Mouse (Mus musculus): ENCODE results near the gene H2-K1.
"Not testable (repeated sequence)": the region's sequence is repeated elsewhere in the genome, so short reads cannot be mapped to it uniquely, and the experiment has no call there.

The H2-K1 gene

DNA sequence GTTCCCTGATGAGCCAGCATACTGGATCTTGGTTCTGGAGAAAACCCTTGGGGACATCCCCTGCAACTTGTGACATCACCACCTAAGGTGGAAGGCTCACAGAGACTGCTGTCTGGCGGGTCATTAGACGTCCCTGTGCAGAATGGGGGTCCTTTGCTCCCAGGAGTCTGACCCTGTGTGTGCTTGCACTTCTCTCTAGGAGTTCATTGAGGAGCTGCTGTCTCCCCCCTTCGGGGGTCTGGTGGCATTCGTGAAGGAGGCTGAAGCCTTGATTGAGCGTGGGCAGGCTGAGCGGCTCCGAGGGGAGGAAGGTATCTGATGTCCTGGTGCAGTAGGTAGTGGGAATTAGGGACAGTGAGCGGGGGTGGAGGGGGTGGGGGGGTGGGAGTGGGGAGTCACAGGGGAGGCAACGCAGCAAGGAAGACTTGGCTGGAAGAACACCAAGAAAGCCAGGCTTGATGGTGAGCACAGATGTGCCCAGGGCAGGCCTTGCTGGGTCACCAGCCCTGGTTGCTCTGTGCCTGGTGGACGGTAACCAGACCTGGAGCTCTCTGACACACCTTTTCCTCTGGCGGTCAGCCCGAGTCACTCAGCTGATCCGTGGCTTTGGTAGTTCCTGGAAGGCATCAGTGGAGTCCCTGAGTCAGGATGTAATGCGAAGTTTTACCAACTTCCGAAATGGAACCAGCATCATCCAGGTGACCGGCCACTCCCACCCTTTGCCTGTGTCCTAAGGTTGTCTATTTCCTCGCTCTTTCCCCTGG lies 34.9 kb downstream of the H2-K1 start:
- in situ Hi-C loops (cut with MboI; ENCODE audit: low pct_unique_long_range_greater_than_20kb in 1 of 2, low sequenced_read_pairs in 2 of 2, unreplicated experiment in 1 of 2) = loop anchor here in 1 of 2 experiments (5.0 kb wide), 1 partner anchor 37 kb away; the partner anchor contains the start of gene H2-K1

DNA sequence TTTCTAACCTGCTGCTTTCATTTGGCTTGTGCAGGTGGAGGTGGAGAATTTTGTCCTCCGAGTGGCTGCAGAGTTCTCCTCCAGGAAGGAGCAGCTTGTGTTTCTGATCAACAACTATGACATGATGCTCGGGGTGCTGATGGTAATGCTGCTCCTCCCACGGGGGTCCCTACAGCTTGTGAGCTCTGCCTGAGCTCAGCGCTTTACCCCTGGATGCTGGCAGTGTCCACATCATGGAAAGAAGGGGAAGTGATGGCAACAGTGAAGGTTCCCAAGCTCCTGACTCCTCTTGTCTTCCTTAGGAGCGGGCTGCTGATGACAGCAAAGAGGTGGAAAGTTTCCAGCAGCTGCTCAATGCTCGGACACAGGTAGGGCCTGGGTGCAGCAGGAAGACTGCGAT lies 37.3 kb downstream of the H2-K1 start:
- in situ Hi-C loops (cut with MboI; ENCODE audit: low pct_unique_long_range_greater_than_20kb in 1 of 2, low sequenced_read_pairs in 2 of 2, unreplicated experiment in 1 of 2) = no loop called here

DNA sequence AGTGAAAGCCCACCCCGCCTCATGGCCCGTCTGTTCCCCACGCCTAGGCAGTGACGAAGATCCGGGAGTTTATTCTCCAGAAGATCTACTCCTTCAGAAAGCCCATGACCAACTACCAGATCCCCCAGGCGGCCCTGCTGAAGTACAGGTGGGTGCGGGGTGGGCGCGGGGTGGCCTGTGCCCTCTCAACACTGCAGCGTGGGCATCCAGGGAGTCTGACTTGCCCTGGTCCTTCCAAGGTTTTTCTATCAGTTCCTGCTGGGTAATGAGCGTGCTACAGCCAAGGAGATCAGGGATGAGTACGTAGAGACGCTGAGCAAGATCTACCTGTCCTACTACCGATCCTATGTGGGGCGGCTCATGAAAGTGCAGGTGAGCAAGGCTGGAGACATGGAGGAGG lies 40.2 kb downstream of the H2-K1 start:
- in situ Hi-C loops (cut with MboI; ENCODE audit: low pct_unique_long_range_greater_than_20kb in 1 of 2, low sequenced_read_pairs in 2 of 2, unreplicated experiment in 1 of 2) = no loop called here

DNA sequence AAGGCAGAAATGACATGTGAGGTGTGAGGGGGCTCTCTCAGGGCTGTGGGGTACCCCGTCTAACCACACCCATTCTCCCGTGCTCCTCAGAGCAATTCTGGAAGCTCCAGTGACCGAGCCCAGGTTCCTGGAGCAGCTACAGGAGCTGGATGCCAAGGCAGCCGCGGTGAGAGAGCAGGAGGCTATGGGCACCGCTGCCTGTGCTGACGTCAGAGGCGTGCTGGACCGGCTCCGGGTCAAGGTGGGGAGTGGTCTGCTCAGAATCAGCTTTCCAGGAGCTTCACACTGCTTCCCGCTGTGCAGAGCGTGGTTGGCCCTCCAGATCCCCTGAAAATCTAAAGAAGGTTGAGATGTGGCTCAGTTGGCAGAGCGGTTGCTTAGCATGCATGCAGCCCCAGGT lies 41.0 kb downstream of the H2-K1 start:
- in situ Hi-C loops (cut with MboI; ENCODE audit: low pct_unique_long_range_greater_than_20kb in 1 of 2, low sequenced_read_pairs in 2 of 2, unreplicated experiment in 1 of 2) = no loop called here

DNA sequence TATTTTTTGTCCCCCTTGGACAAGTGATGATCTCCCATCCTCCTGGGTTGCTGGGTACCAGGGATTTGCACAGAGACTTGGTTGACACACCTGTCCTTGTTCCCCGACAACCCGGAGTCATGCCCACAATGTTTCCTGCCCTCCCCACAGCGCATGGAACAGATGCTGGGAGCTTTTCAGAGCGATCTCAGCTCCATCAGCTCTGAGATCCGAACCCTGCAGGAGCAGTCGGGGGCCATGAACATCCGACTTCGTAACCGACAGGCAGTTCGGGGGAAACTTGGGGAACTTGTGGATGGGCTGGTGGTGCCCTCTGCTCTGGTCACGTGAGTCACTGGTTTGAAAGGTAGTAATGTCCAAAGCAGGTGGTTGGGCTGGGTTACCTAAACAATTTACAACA lies 41.7 kb downstream of the H2-K1 start:
- in situ Hi-C loops (cut with MboI; ENCODE audit: low pct_unique_long_range_greater_than_20kb in 1 of 2, low sequenced_read_pairs in 2 of 2, unreplicated experiment in 1 of 2) = no loop called here

DNA sequence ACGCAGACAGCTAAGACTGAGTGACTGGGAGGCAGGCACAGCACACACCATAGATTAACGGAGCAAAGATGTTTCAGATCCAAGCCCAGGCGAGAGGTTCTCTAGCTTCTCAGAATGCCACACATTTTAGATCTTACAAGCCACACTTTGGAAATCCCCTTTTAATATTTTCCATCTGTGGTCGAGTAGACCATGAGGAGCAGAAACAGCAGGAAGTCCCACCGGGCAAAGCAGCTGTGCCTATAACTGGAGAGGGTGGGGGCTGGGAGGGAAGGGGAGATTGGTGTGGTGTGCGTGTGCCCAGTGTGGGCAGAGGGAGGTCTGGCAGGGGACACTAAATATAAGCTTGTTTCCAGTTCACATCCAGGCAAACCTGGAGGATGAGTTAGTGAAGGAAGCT lies 42.7 kb downstream of the H2-K1 start:
- in situ Hi-C loops (cut with MboI; ENCODE audit: low pct_unique_long_range_greater_than_20kb in 1 of 2, low sequenced_read_pairs in 2 of 2, unreplicated experiment in 1 of 2) = no loop called here

DNA sequence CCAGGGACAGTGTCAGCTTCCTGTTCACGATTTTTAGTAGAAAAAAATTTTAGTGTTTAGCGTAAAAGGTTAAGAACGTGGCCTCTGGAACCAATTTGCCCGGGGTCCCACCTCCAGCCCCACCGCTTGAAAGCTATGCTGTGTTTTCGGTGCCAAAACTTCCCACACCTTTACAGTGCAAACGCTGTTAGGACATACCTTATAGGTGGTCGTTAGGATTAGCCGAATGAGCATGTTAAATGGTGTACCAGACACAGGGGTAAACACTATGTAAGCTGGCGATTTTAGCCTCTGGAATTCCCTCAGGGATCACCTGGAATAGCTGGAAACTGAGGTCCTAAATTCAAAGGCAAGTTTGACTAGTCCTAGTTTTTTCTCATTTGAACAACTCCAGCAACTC lies 43.8 kb downstream of the H2-K1 start:
- in situ Hi-C loops (cut with MboI; ENCODE audit: low pct_unique_long_range_greater_than_20kb in 1 of 2, low sequenced_read_pairs in 2 of 2, unreplicated experiment in 1 of 2) = no loop called here

DNA sequence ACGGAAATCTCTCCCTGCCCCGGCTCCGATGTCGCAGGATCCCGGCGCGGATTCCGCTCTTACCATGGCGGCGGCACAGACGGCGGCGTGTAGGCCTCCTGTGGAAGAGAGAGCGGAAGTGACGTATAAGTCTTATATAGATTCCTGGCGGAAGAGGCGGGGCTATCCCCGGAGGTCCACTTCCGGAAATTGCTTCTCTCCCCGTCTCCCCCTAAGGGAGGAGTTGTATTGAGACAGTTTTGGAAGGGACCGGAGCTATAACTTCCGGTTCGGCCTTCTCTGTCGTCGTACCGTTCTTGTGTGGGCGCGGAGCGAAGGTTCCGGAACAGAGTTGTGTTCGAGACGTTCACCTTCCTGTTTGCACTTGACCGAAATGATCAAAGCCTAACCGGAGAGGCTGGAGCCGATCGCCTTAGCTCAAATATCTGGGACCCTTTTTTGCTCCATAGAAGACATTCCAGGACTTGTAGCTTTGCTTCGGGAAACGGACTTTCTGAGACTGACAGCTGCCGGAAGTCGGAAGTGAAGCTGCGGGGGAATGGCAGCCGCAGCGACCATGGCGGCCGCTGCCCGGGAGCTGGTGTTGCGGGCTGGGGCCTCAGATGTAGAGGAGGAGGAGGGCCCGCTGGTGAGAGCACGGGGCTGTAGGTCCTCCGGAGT lies 44.5 kb downstream of the H2-K1 start, which contains the start of the genes Vps52 and Rps18:
Gene Vps52, plus strand, starts transcription at position 258 of the 660 bp plus-strand sequence.
Gene Rps18, minus strand, starts transcription at position 447 of the 660 bp plus-strand sequence.
- in situ Hi-C loops (cut with MboI; ENCODE audit: low pct_unique_long_range_greater_than_20kb in 1 of 2, low sequenced_read_pairs in 2 of 2, unreplicated experiment in 1 of 2) = no loop called here

DNA sequence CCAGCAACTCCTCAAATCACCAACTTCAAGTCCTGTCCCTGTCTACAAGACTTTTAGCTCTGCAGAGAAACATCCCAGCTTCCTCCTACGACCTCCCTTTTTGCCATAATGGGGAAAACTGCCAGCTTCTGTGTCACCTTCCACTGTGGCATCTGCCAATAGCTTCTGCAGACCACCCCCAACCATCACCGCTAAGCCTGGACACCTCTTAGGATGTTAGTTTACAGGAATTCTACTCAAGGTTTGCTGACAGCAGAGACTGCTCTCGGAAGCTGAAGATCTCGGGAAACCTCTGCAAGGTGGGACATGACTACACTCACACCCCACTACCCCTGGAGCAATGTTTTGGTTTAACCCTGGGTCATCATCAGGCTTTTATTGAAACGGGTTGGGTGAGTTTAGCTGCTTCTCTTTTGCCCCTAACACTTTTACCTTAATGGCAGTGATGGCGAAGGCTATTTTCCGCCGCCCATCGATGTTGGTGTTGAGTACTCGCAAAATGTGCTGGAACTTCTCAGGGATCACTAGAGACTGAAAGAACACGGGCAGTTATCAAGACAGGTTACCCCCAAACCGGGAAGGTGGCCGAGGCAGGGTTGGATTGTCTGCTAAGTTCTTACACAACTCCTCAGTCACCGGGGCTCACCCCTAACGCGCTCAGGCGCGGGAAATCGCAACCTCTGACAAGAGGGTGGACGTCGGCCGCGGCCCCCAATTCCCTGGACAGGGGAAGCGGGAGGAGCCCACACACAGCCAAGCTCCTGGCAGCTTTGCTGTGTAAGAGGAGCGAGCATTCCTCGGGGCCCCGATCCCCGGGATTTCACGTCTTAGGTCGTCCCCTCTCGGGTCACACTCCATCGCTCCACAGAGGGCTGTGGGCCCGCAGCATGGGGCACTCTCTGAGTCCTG lies 45.2 kb downstream of the H2-K1 start:
- in situ Hi-C loops (cut with MboI; ENCODE audit: low pct_unique_long_range_greater_than_20kb in 1 of 2, low sequenced_read_pairs in 2 of 2, unreplicated experiment in 1 of 2) = no loop called here

DNA sequence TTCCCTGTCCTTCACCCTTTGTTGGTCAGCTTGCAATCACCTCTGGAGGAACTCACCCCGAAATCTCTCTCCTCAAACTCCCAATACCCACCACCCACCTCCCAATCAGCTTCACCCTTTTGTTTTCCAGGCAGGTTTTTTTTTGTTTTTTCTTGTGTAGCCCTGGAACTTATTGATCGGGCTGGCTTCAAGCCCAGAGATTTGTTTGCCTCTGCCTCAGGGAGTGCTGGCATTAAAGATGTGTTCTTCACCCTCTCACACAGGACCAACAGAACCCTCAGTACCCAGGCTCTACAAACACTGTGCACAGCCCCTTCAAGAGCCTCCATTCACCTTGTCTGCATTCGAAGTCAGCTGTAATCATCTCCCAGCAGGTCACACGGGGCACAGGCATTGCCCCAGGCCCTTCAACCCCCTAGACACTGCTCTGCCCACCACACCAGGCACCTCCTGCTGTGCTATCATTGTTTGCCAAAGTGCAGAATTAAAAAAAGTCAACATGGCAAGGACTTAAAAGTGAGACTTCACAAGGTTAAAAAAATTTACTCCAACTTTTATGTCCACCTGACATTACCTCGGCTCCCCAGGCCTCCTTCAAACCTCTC lies 46.1 kb downstream of the H2-K1 start:
- in situ Hi-C loops (cut with MboI; ENCODE audit: low pct_unique_long_range_greater_than_20kb in 1 of 2, low sequenced_read_pairs in 2 of 2, unreplicated experiment in 1 of 2) = no loop called here

DNA sequence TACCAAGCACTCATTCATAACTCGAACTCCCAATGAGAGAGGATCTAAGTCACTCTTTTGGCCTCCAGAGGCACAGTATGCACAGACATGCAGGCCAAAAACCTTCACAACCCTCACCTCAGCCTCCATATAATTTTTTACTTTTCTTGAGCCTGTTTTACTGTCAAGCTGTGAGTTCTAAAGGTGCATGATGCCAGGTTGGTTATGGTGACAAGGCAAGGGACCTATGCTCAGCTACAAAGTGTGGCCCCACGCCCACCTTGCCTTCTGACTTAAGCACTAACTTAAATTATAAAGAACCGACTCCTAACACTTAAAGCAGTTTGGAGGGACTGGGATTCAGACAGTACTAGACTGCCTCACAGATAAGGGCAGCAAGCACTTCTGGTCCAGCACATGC lies 46.8 kb downstream of the H2-K1 start:
- in situ Hi-C loops (cut with MboI; ENCODE audit: low pct_unique_long_range_greater_than_20kb in 1 of 2, low sequenced_read_pairs in 2 of 2, unreplicated experiment in 1 of 2) = no loop called here

DNA sequence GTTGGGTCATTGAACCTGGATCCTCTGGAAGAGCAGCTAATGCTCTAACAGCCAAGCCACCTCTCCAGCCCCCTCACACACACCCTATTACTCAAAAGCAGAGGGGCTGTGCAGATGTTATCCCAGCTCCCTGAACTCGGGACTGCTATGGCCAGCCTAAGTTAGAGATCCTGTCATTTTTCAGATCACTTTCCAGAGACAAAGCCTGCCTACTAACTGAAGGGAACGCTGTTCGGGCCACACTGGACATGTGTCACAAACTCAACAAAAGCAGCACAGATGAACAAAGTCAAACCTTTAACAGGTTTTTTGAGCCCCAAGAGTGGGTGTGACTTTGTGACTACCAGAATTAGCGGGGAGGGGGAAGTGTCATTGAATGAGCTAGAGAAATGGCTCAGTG lies 47.3 kb downstream of the H2-K1 start:
- in situ Hi-C loops (cut with MboI; ENCODE audit: low pct_unique_long_range_greater_than_20kb in 1 of 2, low sequenced_read_pairs in 2 of 2, unreplicated experiment in 1 of 2) = no loop called here

DNA sequence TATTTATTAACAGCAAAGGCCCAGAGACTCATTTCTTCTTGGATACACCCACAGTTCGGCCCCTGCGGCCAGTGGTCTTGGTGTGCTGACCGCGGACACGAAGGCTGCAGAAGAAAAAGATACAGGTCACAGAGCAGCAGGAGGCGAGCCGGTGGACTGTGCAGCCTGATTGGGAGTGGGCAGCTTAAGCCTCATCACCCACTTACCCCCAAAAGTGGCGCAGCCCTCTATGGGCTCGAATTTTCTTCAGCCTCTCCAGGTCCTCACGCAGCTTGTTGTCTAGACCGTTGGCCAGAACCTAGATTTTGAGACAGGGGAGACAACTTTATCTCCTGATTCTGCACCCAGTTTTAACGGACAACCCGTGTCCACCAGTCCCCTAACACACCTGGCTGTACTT lies 48.1 kb downstream of the H2-K1 start:
- in situ Hi-C loops (cut with MboI; ENCODE audit: low pct_unique_long_range_greater_than_20kb in 1 of 2, low sequenced_read_pairs in 2 of 2, unreplicated experiment in 1 of 2) = not testable (repeated sequence)

DNA sequence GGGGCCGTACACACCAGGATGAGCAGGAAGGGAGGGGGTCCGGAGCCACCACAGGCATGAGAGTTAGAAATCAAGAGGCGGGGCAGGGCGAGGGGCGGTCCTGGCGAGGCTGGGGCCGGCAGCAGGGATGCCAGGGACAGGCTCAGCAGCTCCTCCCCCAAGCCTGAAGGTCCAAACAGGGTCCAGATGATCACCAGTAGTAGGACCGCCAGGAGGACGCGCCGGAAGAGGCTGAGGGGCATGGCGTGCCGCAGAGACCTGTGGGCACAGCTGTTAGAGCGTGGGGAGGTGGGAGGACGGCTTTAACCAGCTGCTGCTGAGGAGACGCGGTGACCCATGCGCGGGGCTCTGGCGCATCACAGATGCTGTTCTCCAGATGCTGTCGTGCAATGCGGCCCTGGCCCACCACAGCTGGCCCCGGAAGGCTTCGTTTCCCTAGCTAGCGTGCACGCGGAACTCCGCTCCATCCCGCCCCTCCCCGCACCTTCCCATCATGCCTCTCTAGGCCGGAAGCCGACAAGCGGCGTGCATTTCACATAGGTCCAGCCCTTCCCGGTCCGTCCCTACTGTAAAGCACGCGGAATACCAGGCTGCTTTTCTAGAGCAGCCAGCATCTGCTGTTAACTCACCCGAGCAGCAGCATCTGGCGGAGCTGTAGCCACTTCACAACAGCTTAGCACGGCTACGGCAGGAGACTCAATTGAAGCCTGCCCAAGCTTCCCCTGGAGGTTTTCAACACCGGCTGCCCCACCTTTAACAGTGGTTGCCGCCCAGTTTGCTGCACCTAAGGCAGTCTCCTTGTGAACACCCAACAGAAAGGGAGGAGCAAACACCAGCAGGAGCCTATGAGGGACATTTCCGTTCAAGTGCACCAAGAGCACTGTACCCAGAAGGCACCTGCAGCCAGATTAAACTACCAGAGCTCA lies 48.9 kb downstream of the H2-K1 start, which contains the start of gene B3galt4:
Gene B3galt4, minus strand, starts transcription at position 468 of the 926 bp plus-strand sequence.
- in situ Hi-C loops (cut with MboI; ENCODE audit: low pct_unique_long_range_greater_than_20kb in 1 of 2, low sequenced_read_pairs in 2 of 2, unreplicated experiment in 1 of 2) = no loop called here

DNA sequence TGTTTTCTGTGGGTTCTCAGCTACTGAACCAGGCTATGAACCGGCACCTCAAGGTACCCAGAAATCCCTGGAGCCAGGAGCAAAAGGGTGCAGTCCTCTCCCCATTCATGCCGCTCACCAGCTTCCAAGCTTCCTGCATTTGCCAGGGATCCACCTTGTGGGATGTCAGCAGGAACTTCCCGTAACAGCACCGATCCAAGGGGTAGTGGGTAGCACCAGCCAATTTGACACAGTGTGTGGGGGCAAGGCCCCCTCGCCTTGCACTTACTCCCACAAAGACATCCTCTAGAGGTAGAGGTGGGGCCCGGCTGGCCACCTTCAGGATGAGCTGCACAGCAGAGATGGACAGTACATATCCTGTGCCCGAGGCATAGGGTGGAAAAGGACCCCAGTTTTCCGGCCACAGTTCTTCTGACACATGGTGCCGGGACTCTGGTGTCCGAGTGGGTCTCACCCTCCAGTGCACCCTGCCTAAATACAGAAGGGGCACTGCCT lies 50.0 kb downstream of the H2-K1 start:
- in situ Hi-C loops (cut with MboI; ENCODE audit: low pct_unique_long_range_greater_than_20kb in 1 of 2, low sequenced_read_pairs in 2 of 2, unreplicated experiment in 1 of 2) = no loop called here

DNA sequence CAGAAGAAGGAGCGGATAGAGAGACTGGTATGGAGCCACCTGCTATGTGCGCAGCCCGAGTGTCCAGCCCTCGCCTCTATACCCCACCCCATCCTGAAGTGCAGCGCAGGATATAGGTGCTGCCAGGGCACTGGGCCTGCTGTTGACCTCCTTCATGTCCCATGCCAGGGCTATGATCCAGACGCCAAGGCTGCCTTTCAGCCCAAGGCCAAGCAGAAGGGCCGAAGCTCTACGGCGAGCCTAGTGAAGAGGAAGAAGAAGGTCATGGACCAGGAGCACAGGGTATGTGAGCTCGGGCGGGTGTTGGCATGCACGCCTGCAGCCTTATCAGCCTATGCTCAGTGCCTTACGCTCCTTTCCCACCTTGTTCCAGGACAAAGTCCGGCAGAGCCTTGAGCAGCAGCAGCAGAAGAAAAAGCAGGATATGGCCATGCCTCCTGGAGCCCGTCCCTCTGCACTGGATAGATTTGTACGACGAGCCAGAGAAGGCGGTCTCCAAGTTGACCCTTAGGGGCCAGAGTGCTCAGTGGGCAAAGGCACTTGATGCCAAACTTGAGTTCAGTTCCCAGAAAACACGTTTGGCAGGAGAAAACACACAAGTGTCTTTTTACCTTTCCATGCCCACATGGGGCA lies 51.1 kb downstream of the H2-K1 start:
- in situ Hi-C loops (cut with MboI; ENCODE audit: low pct_unique_long_range_greater_than_20kb in 1 of 2, low sequenced_read_pairs in 2 of 2, unreplicated experiment in 1 of 2) = no loop called here

Measured in mouse embryonic stem cell (cell line).